Mouse (Mus musculus) heart, postnatal 10 days (tissue): Measurements from ENCODE around the gene Slc2a10. TPM values are rescaled to one million over a fixed set of nuclear protein-coding genes. Genes with fewer than 3 reads are reported as not detected.
"Not testable (repeated sequence)": the region's sequence is repeated elsewhere in the genome, so short reads cannot be mapped to it uniquely, and the experiment has no call there.

Source experiments
- DNase-seq, 2 experiments: peaks; one replicate each; pipeline ENCODE4 v3.0.0; 2021
- intact Hi-C: fragments of 180-260 bp; cut with DNase I; formaldehyde crosslinking; loops from one replicate; pipeline ENCODE4 v1.15.1; 2025
- total RNA-seq, 2 experiments: library from RNA; stranded (reverse); gene quantifications; 2 replicates each; pipeline ENCODE4 v1.2.3; 2021

Slc2a10 gene
- total RNA-seq, 2 experiments from 2014 or later: 5.5 to 5.7 TPM

GRCm38 (mm10) chr2:165497706-165498275 lies 5.8 kb upstream of the Slc2a10 start:
- no peak for DNase-seq
- intact Hi-C loops: no loop called here

GRCm38 (mm10) chr2:165498816-165499215 lies 4.8 kb upstream of the Slc2a10 start:
- intact Hi-C loops: no loop called here
- DNase-seq: no peak

GRCm38 (mm10) chr2:165509686-165510085 lies 6.1 kb downstream of the Slc2a10 start:
- DNase-seq: no peak
- intact Hi-C loops: no loop called here

- intact Hi-C loops: no loop called here
- DNase-seq: no peak
Measured at GRCm38 (mm10) chr2:165510466-165510865, 6.9 kb downstream of the Slc2a10 start.

GRCm38 (mm10) chr2:165510914-165511458 lies 7.4 kb downstream of the Slc2a10 start:
- intact Hi-C loops, DNase-seq: not testable (repeated sequence)

- intact Hi-C loops: not testable (repeated sequence)
Measured at GRCm38 (mm10) chr2:165511530-165511929, 7.9 kb downstream of the Slc2a10 start.

GRCm38 (mm10) chr2:165512426-165512825 lies 8.8 kb downstream of the Slc2a10 start:
- DNase-seq: no peak

More at GRCm38 (mm10) chr2:165511530-165511929, 7.9 kb downstream of the Slc2a10 start:
- DNase-seq: not testable (repeated sequence)

GRCm38 (mm10) chr2:165512870-165513600 lies 9.4 kb downstream of the Slc2a10 start:
- intact Hi-C loops: no loop called here

More at GRCm38 (mm10) chr2:165512426-165512825, 8.8 kb downstream of the Slc2a10 start:
- intact Hi-C loops: no loop called here

GRCm38 (mm10) chr2:165515178-165515728 lies 11.7 kb downstream of the Slc2a10 start:
- DNase-seq: no peak
- intact Hi-C loops: no loop called here

More at GRCm38 (mm10) chr2:165512870-165513600, 9.4 kb downstream of the Slc2a10 start:
- peak; percentile 60 to 67 for DNase-seq

- intact Hi-C loops: loop anchor here (2.0 to 10.0 kb wide), 2 partner anchors 225 to 519 kb away; no protein-coding TSS in a partner anchor
Measured at GRCm38 (mm10) chr2:165525609-165526008, 22.0 kb downstream of the Slc2a10 start.

GRCm38 (mm10) chr2:165529106-165529505 lies 25.5 kb downstream of the Slc2a10 start:
- DNase-seq: peak; percentile 60 to 85
- intact Hi-C loops: loop anchor here (10.0 kb wide), 1 partner anchor 516 kb away; no protein-coding TSS in a partner anchor

More at GRCm38 (mm10) chr2:165525609-165526008, 22.0 kb downstream of the Slc2a10 start:
- peak in 1 of 2 experiments; percentile 25 for DNase-seq

GRCm38 (mm10) chr2:165533789-165534188 lies 30.2 kb downstream of the Slc2a10 start:
- intact Hi-C loops: no loop called here

GRCm38 (mm10) chr2:165540975-165541374 lies 37.4 kb downstream of the Slc2a10 start:
- intact Hi-C loops: no loop called here
- no peak for DNase-seq

More at GRCm38 (mm10) chr2:165533789-165534188, 30.2 kb downstream of the Slc2a10 start:
- DNase-seq: no peak

GRCm38 (mm10) chr2:165542939-165543669 lies 39.5 kb downstream of the Slc2a10 start:
- DNase-seq: no peak
- intact Hi-C loops: no loop called here

- no peak for DNase-seq
- intact Hi-C loops: no loop called here
Measured at GRCm38 (mm10) chr2:165543670-165544016, 40.1 kb downstream of the Slc2a10 start.

GRCm38 (mm10) chr2:165545687-165546086 lies 42.1 kb downstream of the Slc2a10 start:
- intact Hi-C loops: no loop called here
- no peak for DNase-seq

- intact Hi-C loops: no loop called here
- DNase-seq: no peak
Measured at GRCm38 (mm10) chr2:165546341-165546740, 42.8 kb downstream of the Slc2a10 start.

- peak; percentile 56 to 61 for DNase-seq
- intact Hi-C loops: no loop called here
Measured at GRCm38 (mm10) chr2:165547410-165547809, 43.8 kb downstream of the Slc2a10 start.

GRCm38 (mm10) chr2:165548627-165549026 lies 45.0 kb downstream of the Slc2a10 start:
- no peak for DNase-seq
- intact Hi-C loops: no loop called here

GRCm38 (mm10) chr2:165550410-165550809 lies 46.8 kb downstream of the Slc2a10 start:
- intact Hi-C loops, DNase-seq: not testable (repeated sequence)
